Mouse (Mus musculus) midbrain, postnatal 0 days (tissue): ENCODE data around the gene Slc10a1. TPM values are rescaled to one million over a fixed set of nuclear protein-coding genes. Genes with fewer than 3 reads are reported as not detected.

Experiments used
- ATAC-seq: fragments of 200-750 bp; cut with Nextera tagmentation; 2 replicates; pipeline ENCODE4 v1.8.0; 2017; ENCODE audit warnings: moderate number of reproducible peaks, mild to moderate bottlenecking, moderate TSS enrichment, moderate library complexity; ENCODE audit not compliant: low FRiP score
- DNase-seq: peaks from one replicate; pipeline ENCODE4 v3.0.0-alpha.2; 2015; ENCODE audit warnings: low spot score
- H3K27ac ChIP-seq: fragments of 300-500 bp; sonication (generic); 2 replicates; pipeline ENCODE4 v1.5.1; 2014; ENCODE audit warnings: low read depth, mild to moderate bottlenecking, low read length, mixed read lengths
- H3K27me3 ChIP-seq: fragments of 300-500 bp; sonication (generic); 2 replicates; pipeline ENCODE4 v1.6.1; 2014; ENCODE audit warnings: low read length, control low read depth, mixed read lengths; ENCODE audit not compliant: insufficient read depth
- H3K36me3 ChIP-seq: fragments of 300-500 bp; sonication (generic); 2 replicates; pipeline ENCODE4 v1.6.1; 2014; ENCODE audit warnings: low read length, control low read depth, mixed read lengths; ENCODE audit not compliant: insufficient read depth
- H3K4me1 ChIP-seq: fragments of 300-500 bp; sonication (generic); 2 replicates; pipeline ENCODE4 v1.6.1; 2014; ENCODE audit warnings: mild to moderate bottlenecking, control low read depth, antibody characterized with exemption, low read length, mixed read lengths; ENCODE audit not compliant: insufficient read depth
- H3K4me2 ChIP-seq: fragments of 300-500 bp; sonication (generic); 2 replicates; pipeline ENCODE4 v1.6.1; 2014; ENCODE audit warnings: low read depth, mild to moderate bottlenecking, low read length, mixed read lengths; ENCODE audit not compliant: poor library complexity, severe bottlenecking
- H3K4me3 ChIP-seq: fragments of 300-500 bp; sonication (generic); 2 replicates; pipeline ENCODE4 v1.5.1; 2014; ENCODE audit warnings: low read depth, mild to moderate bottlenecking, low read length, moderate library complexity
- H3K9ac ChIP-seq: fragments of 300-500 bp; sonication (generic); replicated peaks from 2 replicates; pipeline ENCODE4 v1.6.1; 2014; ENCODE audit warnings: mild to moderate bottlenecking, low read length, moderate library complexity, mixed read lengths; ENCODE audit not compliant: poor library complexity, severe bottlenecking
- H3K9me3 ChIP-seq: fragments of 300-500 bp; sonication (generic); 2 replicates; pipeline ENCODE4 v1.6.1; 2016; ENCODE audit warnings: low read length, control low read depth
- CTCF ChIP-seq: IDR thresholded peaks from 2 replicates; pipeline ENCODE4 v1.5.1; 2016; ENCODE audit warnings: antibody characterized with exemption, mild to moderate bottlenecking
- WGBS: fragments of 180-500 bp; shearing (Covaris S2); extraction: QIAGEN DNeasy Blood & Tissue Kit; methylation state at CpG from one replicate; pipeline ENCODE4 v1.1.7; 2014; 5-methylcytosine and 5-hydroxymethylcytosine counted together
- polyA plus RNA-seq: library from polyadenylated mRNA; unstranded; fragments of >200 nt; fragmentation: Nextera tagmentation; extraction: Ambion mirVana; gene quantifications from 2 replicates; pipeline ENCODE4 v1.2.1, GENCODE M21; 2015
- total RNA-seq: library from RNA; depleted of rRNA; stranded (reverse); fragments of >200 nt; gene quantifications from 2 replicates; pipeline ENCODE4 v1.2.3, GENCODE M21; 2014

Slc10a1 gene
- total and polyA plus RNA-seq, 2 experiments from 2014 or later = 0.12 TPM; not detected in 1

DNA sequence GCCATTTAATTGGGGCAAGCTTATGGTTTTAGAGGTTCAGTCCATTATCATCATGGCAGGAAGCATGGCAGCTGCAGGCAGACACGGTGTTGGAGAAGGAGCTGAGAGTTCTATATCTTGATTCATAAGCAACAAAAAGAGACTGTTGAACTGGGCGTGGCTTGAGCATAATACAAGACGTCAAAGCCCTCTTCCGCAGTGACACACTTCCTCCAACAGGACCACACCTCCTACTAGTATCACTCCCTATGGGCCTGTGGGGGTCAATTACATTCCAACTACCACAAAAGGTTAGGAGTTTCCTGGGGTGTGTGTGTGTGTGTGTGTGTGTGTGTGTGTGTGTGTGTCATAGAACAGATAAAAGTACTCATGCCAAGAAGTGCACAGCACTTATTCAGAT is 32.4 kb upstream of the Slc10a1 start:
- no peak overlapping the region for H3K4me2 ChIP-seq
- H3K4me1 ChIP-seq = no peaks in the 10 kb centered on the region
- 77% methylated on average over 4 of the region's 4 CpGs for WGBS
- no peak for TF ChIP-seq CTCF
- DNase-seq (no peak), ATAC-seq (no peak)
- H3K27ac ChIP-seq = no peak overlapping the region
- H3K9me3 ChIP-seq = no peaks in the 10 kb centered on the region
- H3K9ac ChIP-seq = no peak overlapping the region
- H3K4me3 ChIP-seq = no peak overlapping the region
- H3K27me3 ChIP-seq = no peaks in the 10 kb centered on the region
- no peaks in the 10 kb centered on the region for H3K36me3 ChIP-seq

DNA sequence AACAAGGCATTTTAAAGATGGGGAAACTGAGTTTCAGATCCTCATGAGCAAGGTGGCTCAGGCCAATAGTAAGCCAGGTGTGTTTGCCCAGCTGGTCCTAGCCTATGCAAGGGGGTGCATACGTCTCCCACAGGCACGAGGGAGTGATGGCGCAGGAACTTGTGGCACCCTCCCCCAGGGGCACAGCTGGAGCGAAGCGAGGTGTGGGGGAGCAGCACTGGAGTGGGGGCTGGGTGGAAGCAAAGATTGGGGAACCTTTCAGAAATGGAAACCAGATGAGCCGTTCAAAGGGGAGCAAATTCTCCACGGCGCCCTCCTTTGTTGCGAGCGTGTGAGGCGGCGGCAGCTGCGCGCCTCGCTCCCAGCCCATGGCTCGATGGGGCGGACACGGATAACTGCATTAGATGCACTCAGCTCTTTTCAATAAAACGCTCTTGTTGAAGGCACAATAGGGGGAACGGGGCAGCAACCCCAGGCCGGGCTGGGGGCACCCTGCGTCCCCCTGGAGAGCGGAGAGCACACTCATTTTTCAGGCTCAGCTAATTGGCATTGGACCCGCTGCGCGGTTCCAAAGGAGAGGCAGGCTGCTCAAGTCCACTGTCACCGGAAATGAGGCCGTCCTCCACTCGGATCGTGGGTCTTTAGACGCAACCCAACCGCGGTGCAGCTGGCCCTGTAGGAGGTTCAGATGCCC is 30.2 kb upstream of the Slc10a1 start:
- 2% methylated on average over 33 of the region's 33 CpGs for WGBS
- Histone ChIP-seq H3K4me1 (no peaks in the 10 kb centered on the region), H3K9ac (0 out of 2 replicates have a peak overlapping the region, but pooled peaks have one; percentile 33), H3K27ac (no peak overlapping the region), H3K27me3 (no peaks in the 10 kb centered on the region), H3K9me3 (no peaks in the 10 kb centered on the region), H3K36me3 (no peaks in the 10 kb centered on the region), H3K4me3 (peak overlapping the region; percentile 11; the same call in 1 of the 2 replicates), H3K4me2 (peak overlapping the region; percentile 40)
- DNase-seq (peak; percentile 35), ATAC-seq (no peak)
- no peak for TF ChIP-seq CTCF

DNA sequence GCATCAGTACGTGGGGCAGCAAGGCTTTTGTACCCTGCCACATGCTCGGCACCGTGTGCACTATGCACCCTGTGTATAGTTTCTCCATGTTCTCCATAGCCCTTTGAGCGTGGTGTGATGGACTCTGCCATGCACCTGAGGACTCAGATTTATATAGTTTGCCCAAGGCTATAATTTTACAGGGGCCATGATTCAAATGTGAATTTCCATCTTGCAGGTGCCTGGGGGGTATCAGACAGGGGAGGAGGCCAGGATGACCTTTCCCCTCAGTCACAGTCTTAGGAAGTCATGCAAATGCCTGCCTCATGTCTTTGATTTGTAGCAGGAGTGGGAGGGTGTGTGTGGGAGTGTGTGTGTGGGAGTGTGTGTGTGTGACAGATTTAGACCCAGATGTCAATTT is 29.1 kb upstream of the Slc10a1 start:
- WGBS = 78% methylated on average over 4 of the region's 4 CpGs
- H3K9me3 ChIP-seq = no peaks in the 10 kb centered on the region
- H3K9ac ChIP-seq = no peak overlapping the region
- no peaks in the 10 kb centered on the region for H3K36me3 ChIP-seq
- H3K4me1 ChIP-seq = no peaks in the 10 kb centered on the region
- no peak overlapping the region for H3K4me2 ChIP-seq
- no peak overlapping the region for H3K4me3 ChIP-seq
- no peak overlapping the region for H3K27ac ChIP-seq
- TF ChIP-seq CTCF = no peak
- DNase-seq (no peak), ATAC-seq (no peak)
- no peaks in the 10 kb centered on the region for H3K27me3 ChIP-seq

DNA sequence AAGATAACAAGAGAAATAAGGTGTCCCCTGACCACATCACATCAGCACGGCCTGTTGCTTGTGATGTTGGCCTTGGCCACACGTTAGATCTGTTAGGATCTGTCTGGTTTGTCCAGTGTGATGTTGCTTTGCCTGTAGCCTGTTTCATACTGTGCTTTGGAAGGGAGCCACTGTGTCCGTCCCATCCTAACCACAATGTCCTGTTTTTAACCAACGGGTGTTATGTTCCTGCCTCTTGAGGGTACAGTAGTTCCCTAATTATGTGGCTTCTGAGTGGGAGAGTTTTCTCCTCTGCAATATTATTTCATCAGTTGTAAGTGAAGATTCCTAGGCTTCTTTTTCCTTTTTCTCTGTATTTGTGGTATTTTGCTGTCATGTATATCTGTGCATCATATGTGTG is 26.8 kb upstream of the Slc10a1 start:
- 90% methylated on average over 4 of the region's 4 CpGs for WGBS
- Histone ChIP-seq H3K36me3 (no peaks in the 10 kb centered on the region), H3K9me3 (no peaks in the 10 kb centered on the region), H3K4me3 (no peak overlapping the region), H3K27me3 (no peaks in the 10 kb centered on the region), H3K4me1 (no peaks in the 10 kb centered on the region), H3K27ac (no peak overlapping the region), H3K4me2 (no peak overlapping the region), H3K9ac (no peak overlapping the region)
- DNase-seq (no peak), ATAC-seq (no peak)
- TF ChIP-seq CTCF = no peak

DNA sequence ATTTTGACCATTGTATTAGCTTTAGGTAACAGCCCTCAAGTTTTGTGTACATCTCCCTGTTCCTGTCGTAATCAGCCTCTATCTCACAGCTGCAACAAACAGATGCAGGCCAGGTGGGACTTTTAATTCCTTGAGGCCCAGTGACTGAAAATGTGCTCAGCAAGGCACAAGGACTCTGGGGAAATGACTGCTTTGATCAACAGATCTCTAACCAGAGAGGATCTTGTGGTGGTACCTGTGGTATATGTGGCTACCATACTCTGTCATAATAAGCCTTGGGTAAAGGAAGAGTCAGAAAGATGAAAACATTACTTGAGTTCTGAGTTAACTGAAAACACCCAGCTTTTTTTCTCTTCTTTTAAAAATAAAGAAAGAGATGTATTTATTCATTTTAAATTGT is 25.3 kb upstream of the Slc10a1 start:
- H3K4me1 ChIP-seq = no peaks in the 10 kb centered on the region
- H3K9me3 ChIP-seq = no peaks in the 10 kb centered on the region
- no peak overlapping the region for H3K4me2 ChIP-seq
- H3K4me3 ChIP-seq = no peak overlapping the region
- 81% methylated on average over 1 of the region's 1 CpGs for WGBS
- TF ChIP-seq CTCF = no peak
- no peak for DNase-seq
- no peak for ATAC-seq
- H3K27me3 ChIP-seq = no peaks in the 10 kb centered on the region
- H3K36me3 ChIP-seq = no peaks in the 10 kb centered on the region
- no peak overlapping the region for H3K9ac ChIP-seq
- no peak overlapping the region for H3K27ac ChIP-seq

DNA sequence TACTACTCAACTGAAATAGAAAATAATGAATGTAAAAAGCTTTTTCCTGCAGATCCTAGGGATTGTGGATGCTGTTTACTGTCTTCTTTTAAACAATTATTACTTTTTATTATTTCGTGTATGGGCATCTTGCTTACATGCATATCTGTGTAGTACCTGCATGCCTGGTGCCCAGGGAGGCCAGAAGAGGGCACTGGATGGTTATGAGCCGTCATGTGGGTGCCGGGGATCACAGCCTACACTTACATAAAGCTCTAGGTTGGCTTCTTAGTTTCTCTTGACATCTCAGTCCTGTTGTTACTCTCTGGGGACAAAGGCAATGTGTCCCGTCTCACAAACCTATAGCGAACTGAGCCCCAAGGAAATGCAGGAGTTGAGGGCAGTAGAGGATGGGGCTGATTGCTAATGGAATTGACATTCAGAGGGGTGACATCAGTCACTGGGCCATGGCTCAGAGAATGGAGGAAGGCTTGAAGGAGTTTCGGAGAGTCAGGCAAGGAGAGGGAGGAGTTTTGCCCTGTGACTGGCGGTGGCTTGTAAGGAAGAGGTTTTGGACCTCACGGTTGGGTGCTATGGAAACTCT is 24.1 kb upstream of the Slc10a1 start:
- Histone ChIP-seq H3K27ac (no peak overlapping the region), H3K9ac (no peak overlapping the region), H3K36me3 (no peaks in the 10 kb centered on the region), H3K4me3 (no peak overlapping the region), H3K9me3 (no peaks in the 10 kb centered on the region), H3K4me1 (no peaks in the 10 kb centered on the region), H3K27me3 (no peaks in the 10 kb centered on the region), H3K4me2 (no peak overlapping the region)
- 78% methylated on average over 8 of the region's 8 CpGs for WGBS
- TF ChIP-seq CTCF = peak; percentile 56
- ATAC-seq = no peak
- DNase-seq = no peak
